Mouse (Mus musculus): ENCODE results near the gene Tnrc18.

Tnrc18 gene

GRCm38 (mm10) chr5:142822286-142823095 lies 5.0 kb upstream of the Tnrc18 start:
- DNase-seq (ENCODE audit: low spot score) = peak; percentile 79

- DNase-seq (ENCODE audit: low spot score) = no peak
Measured at GRCm38 (mm10) chr5:142821974-142822285, 4.5 kb upstream of the Tnrc18 start.

DNA sequence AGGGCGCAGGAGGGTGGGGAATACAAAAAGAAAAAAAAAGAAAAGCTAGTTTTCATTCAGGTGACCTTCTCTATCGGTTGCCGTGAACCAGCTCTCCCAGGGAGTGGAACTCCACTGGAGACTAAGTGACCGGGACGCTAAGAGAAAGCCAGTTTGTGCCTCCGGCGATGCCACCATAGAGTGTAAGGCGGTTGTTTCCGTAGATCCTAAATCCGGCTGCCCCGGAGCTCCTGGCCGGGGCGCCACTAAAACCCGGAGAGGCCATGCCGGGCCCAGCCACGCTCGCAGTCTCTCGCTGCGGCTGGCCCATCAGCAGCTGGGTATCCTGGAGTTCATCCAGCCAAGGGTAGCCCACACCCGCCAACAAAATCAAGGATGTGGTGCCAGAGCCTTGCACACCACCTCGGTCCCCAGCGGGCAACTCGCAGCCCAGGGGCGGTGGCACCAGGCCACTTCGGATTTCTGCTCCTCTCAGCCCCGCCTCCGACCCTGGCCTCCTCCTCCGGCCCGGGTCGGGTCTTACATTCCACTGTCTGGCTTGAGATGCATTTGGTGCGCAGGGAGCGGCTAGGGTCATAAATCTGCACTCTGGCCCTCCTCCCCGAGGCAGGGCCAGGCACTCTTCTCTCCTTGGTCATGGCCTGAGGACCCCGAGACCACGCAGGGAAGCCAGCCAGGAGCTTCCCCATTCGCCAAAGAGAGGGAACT lies 4.0 kb upstream of the Tnrc18 start:
- peak; percentile 91 for DNase-seq (ENCODE audit: low spot score)

DNA sequence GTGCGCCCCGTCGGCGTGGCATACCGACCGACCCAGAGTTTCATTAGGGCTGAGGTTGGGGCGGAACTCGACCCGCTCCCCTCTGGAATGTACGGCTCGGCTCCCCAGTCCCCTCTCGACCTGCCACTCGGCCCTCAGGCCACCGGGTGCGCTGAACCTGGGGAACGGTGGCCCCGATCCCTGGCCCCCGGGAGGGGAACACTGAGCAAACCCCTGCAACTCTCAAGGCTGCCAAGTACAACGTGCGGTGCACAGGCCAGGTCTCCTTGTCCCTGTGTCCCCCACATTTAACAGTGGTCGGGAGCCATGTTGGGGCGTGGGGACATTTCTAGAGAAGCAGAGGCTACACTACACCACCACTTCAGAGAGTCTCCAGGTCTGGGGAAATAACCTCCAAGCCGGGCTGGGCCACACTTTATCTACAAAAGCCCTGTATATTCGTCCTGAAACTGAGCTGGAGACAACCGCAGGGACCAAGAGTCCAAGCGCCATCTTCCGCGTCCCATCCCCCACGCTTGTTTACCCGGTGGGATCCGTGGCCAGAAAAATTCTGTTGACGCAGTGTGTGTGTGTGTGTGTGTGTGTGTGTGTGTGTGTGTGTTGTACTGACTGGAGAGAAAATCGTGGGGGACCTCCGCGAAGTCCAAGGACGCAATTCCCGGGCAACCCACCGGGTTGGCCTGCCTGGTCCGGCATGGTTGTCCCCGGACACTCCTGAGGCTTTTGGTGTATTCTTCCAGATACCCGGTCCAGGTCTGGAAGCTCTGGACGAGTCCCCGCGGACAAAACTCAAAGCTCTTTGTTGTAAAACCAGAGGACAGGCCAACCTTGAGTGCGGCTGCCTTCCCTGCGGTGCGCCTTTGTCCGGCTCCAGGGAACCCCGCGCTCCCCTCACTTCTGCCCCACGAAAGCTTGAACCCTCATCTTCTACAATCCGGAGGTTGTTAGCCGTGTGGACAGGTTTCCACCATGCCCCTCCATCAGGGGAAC lies 3.1 kb upstream of the Tnrc18 start:
- peak; percentile 68 for DNase-seq (ENCODE audit: low spot score)

GRCm38 (mm10) chr5:142819385-142820275 lies 2.2 kb upstream of the Tnrc18 start:
- DNase-seq (ENCODE audit: low spot score) = peak; percentile 70

DNA sequence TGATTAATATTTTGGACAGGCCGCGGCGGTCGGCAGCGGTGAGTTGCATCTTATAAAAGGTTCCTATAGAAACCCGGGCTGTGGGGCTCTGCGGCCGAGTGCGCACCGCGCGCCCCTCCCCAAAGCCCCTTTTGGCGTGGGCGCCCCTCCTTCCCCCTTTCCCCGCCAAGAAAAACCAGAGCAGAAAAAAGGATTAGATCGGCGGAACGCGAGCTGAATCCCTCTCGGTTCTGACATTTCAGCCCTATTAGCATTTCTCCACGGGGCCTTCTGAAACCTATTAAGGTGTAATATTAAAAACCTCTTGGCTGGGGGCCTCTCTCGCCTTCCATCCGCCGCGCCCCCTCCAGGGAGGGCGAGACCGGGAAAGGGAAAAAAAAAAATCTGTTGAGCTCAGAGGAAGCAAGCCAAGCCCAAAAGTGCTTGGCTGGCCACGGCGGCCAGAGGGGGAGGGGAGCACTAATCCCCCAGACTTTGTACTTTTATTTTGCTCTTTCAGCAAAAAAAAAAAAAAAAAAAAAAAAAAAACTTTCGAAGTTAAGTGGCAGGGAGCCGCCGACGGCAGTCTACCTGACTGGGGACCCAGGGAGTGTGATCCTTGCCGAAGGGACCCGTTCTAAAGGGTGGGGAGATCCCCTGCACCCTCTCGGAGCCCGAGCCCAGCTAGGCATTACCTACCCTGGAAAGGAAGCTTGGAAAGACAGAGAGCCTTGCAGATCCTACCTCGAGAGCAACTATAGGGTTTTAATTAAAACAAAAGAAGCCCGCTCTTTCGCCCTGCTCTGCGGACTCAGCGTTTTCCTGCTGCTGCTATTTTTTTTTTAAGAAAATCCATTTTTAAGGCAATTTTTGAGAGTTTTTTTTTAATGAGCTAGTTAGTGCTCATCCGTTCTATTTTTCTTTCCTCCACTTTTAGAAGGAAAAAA lies 1.2 kb upstream of the Tnrc18 start:
- peak; percentile 75 for DNase-seq (ENCODE audit: low spot score)

DNA sequence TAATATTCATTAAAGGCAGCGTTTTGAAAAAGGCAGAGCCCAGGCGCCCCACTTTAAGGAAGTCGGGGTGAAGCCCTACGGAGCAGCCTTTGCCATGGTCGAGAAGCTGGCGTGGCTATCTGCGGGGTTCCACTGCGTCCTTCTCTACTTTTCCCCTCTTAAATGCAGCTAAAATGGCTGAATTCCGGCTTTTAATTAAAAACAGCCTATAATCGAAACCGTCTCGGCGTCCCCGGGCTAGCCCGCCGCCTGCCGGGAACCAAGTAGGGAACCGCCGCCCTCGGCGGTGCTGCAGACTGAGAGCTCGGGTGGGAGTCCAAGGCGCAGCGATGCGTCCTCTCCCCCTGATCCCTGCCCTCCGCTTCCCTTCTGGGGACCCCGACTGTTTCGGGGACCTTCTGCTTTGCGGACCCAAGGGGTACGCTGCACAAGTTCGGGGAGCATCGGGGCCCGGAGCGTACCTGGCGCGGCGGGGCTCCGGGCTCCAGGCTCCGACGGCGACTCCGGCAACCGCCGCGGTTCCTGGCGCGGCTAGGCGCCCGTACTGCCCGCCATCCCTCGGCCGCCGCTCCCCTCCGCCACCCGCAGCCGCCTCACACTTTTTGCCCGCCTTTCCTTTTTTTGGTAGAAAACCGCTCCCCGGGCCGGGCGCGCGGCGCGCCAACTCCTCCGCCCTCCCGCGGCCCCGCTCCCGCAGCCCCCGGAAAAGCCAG lies 495 bp downstream of the Tnrc18 start:
- DNase-seq (ENCODE audit: low spot score) = peak; percentile 81

- peak; percentile 57 for DNase-seq (ENCODE audit: low spot score)
Measured at GRCm38 (mm10) chr5:142816031-142816810, 1.2 kb downstream of the Tnrc18 start.

- peak; percentile 49 for DNase-seq (ENCODE audit: low spot score)
Measured at GRCm38 (mm10) chr5:142815421-142816001, 2.0 kb downstream of the Tnrc18 start.

DNA sequence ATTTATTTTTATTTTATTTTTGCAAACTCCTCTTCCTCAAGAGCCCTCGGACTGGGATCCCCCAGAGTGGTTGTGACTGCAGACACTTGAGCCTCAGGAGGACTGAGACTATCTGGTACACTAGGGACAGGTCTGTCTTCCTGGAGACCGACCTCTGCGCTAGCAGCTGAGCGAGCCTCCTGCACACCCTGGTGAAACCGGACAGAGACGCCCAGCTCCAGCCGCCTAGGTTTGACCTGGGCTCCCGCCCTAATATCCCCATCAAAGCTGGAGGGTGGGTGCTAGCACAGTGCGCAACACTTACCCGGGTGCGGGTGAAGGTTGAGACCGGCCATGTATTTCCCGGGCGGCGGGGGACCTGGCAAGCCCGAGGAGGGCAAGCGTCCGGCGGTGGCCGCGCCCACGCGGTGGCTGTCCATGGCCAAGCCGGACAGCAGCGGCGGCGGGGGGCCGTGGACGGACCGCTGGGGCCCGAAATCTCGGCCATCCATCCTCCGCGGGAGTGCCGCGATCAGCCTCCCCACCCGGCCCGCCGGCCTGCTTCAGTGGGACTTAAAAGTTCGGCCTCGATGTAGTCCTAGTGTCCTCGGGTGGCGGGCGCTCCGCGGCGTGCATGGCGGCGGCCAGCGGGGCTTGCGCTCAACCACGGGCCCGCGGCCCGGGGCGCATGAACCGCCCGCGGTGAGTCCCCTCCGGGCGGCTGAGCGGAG lies 2.6 kb downstream of the Tnrc18 start:
- peak; percentile 56 for DNase-seq (ENCODE audit: low spot score)

- peak; percentile 47 for DNase-seq (ENCODE audit: low spot score)
Measured at GRCm38 (mm10) chr5:142814161-142814651, 3.3 kb downstream of the Tnrc18 start.

- DNase-seq (ENCODE audit: low spot score) = peak; percentile 42
Measured at GRCm38 (mm10) chr5:142813722-142814111, 3.7 kb downstream of the Tnrc18 start.

DNA sequence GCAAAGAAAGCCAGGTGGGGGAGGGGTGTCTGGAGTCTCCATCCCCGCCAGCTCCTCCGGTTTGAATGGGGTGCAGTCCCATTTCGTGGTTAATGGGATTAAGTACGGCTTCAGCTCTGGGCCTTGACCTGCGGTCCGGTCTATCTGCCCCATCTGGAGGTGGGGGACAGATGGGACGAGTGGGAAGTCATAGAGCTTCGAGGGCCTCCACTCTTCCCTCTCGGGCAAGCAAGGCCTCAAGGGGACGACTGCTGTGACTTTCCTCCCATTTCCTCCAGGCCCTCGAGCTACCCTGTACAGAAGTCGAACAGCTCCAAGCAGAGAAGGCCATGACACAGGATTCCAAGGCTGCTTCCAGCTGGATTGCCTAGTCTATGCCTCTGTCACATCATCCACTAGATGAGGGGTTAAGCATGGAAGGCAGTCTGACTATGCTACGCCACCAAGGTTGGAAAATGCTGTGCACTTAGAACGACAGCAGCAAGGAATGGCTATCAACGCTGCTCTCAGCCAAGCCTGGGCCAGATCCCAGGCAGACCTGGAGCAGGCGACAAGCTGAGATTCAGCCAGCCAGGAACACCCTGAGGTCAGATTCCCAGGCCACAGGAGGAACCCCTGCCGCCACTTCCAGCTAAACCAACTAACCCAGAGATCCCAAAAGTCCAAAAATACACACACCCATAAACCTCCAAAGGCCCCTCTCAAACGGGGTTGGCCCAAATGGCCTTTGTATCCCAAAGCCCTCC lies 4.3 kb downstream of the Tnrc18 start:
- peak; percentile 42 for DNase-seq (ENCODE audit: low spot score)

DNA sequence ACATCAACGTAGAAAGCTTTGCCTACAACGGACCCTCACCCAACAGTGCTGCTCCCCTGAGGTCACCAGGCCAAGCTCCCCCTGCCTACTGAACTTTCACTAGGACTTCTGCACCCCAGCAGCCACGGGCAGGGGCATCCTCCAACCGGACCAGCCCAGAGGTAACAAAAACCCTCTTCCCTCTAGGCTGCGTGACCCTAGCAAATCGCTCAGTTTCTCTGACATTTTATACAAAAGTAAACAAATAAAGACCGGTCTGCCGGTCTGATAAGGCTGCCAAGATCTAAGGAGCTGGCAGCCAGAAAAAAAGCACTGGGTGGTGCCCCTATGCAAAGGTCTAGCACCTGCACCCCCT lies 4.9 kb downstream of the Tnrc18 start:
- no peak for DNase-seq (ENCODE audit: low spot score)

DNA sequence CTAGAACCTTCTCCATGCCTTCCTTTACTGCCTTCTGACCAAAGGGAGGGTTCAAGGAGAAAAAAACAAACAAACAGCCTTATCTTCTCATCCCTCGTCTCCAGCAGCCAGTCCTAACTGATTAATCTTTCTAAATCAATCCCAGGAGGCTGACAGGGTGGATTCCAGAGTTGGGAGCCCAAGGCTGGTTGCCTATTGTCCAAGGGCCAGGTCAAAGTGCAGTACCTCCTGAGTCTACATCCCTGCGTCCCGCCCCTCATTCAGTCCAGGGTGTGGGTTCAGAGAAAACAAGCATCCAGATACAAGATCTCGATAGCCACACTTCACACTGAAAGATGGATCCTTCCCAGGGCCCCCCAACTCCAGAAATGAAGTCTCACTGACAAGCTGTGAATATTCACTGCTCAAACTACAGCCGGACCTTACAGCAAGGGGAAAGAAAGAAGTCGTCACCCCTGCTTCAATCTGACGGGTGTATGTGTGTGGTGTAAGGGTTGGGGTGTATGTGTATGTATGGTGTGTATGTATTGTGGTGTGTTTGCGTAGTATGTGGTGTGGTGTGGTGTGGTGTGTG lies 5.5 kb downstream of the Tnrc18 start:
- no peak for DNase-seq (ENCODE audit: low spot score)

All from ovary, postnatal 36 days (tissue).